Mouse (Mus musculus): ENCODE measurements around the gene Tacr2. TPM values are rescaled to one million over a fixed set of nuclear protein-coding genes. Genes with fewer than 3 reads are reported as not detected.

The Tacr2 gene
- polyA plus RNA-seq, 1 experiment from 2014 or later, result 0.32 TPM

DNA sequence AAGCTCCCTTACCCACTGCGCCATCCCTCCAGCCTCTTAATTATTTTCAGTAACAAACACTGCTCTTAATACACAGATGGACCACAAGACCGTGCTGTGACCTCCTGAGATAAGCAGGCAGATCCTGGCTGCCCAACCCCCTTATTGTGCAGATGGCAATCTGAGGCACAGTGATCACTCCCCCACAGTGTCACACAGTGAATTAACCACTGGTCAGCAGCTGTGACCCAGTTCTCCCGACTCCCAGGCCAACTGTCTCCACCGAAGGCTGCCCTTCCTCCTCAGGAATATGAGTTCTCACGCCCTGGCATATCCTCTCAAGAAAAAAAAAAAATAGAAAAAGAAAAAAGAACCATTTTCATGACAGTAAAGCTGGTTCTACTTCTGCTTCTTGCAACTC, 35.6 kb upstream of the Tacr2 start:
- peaks cover 9% of the 10 kb centered on the region for H3K4me1 ChIP-seq (ENCODE audit: insufficient read depth, low read depth, low read length)
- peak overlapping the region; percentile 69 for H3K27ac ChIP-seq (ENCODE audit: low read length)
- DNase-seq (ENCODE audit: low spot score) (peak; percentile 48), ATAC-seq (peak; percentile 55)
- 25% methylated on average over 5 of the region's 5 CpGs for WGBS
- no peak for TF ChIP-seq EP300 (IDR thresholded peaks at IDR 0.05)
- TF ChIP-seq CTCF (IDR thresholded peaks at IDR 0.05), result peak; percentile 22
- no peak overlapping the region for H3K9ac ChIP-seq (replicated peaks; ENCODE audit: low read depth)
- no peaks in the 10 kb centered on the region for H3K36me3 ChIP-seq (ENCODE audit: insufficient read depth, low read length)
- no peaks in the 10 kb centered on the region for H3K9me3 ChIP-seq (ENCODE audit: low read length)
- H3K4me3 ChIP-seq (ENCODE audit: low read depth, low read length), result no peak overlapping the region
- H3K4me2 ChIP-seq (replicated peaks; ENCODE audit: low read depth, low read length), result no peak overlapping the region; the same call in 1 of the 2 replicates
- H3K27me3 ChIP-seq (replicated peaks; ENCODE audit: insufficient read depth, low read length), result no peaks in the 10 kb centered on the region

DNA sequence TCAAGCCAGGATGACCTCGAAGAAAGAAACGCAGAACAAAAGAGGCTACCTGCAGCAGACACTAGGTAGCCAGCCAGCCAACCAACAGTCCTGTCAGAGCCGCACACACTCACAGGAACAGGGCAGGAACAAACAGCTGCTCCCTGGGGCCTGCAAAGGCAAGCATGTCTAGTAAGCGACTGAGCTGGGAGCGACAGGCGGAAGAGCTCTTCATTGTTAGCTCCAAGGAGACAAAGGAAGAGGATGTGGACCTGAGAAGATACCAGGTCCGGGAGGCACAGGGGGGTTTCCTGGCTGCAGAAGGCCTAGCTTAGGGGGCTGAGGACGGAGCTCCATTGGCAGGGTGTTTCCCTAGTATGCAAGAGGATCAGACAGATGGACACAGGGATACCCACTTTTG, 35.0 kb upstream of the Tacr2 start:
- peak; percentile 69 for ATAC-seq
- H3K9ac ChIP-seq (replicated peaks; ENCODE audit: low read depth), result no peak overlapping the region
- H3K4me2 ChIP-seq (replicated peaks; ENCODE audit: low read depth, low read length), result no peak overlapping the region
- H3K36me3 ChIP-seq (ENCODE audit: insufficient read depth, low read length), result no peaks in the 10 kb centered on the region
- DNase-seq (ENCODE audit: low spot score), result peak; percentile 58
- no peaks in the 10 kb centered on the region for H3K9me3 ChIP-seq (ENCODE audit: low read length)
- TF ChIP-seq CTCF (IDR thresholded peaks at IDR 0.05) (no peak), EP300 (IDR thresholded peaks at IDR 0.05) (peak; percentile 78)
- H3K27me3 ChIP-seq (replicated peaks; ENCODE audit: insufficient read depth, low read length), result no peaks in the 10 kb centered on the region
- peak overlapping the region; percentile 69 for H3K27ac ChIP-seq (ENCODE audit: low read length)
- H3K4me3 ChIP-seq (ENCODE audit: low read depth, low read length), result no peak overlapping the region
- H3K4me1 ChIP-seq (ENCODE audit: insufficient read depth, low read depth, low read length), result peaks cover 9% of the 10 kb centered on the region
- WGBS, result 53% methylated on average over 8 of the region's 8 CpGs

DNA sequence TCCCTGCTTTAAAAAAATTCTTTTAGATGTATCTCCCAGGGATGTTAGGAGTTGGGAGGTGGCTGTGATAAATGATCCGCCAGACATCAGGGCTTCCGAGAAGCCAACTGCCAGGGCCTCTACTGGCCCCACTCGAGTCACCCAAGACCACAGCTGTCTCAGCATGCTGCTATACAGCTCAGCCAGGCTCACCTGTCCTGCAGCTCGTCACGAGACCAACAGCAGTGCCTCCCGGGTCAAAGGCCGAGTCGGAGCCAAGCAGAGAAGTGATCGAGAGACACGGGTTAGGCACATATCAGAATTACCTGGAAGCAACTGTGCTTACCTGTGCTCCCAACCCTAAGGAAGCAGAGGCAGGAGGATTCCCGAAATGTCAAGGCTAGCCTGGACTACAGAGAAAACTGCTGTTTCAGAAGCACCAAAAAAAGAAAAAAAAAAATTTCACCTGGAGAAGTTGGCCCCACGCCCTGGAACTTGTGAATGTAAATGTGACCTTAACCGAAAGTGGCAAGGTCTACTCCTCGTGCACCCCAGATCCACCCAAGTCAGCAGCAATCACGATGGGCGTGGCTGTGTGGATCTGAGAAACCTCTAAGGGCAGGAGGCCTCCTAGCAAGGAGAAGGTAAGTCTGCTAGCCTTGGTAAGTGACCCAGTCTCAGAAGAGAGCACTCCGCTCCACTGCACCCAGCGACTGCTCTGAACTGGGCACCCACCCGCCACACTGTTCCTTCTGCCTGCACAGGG, 34.0 kb upstream of the Tacr2 start:
- ATAC-seq (no peak), DNase-seq (ENCODE audit: low spot score) (no peak)
- Histone ChIP-seq H3K4me2 (replicated peaks; ENCODE audit: low read depth, low read length) (no peak overlapping the region), H3K9me3 (ENCODE audit: low read length) (no peaks in the 10 kb centered on the region), H3K27ac (ENCODE audit: low read length) (peak overlapping the region; percentile 58), H3K36me3 (ENCODE audit: insufficient read depth, low read length) (no peaks in the 10 kb centered on the region), H3K27me3 (replicated peaks; ENCODE audit: insufficient read depth, low read length) (no peaks in the 10 kb centered on the region), H3K4me1 (ENCODE audit: insufficient read depth, low read depth, low read length) (peaks cover 9% of the 10 kb centered on the region), H3K9ac (replicated peaks; ENCODE audit: low read depth) (no peak overlapping the region), H3K4me3 (ENCODE audit: low read depth, low read length) (no peak overlapping the region)
- WGBS, result 71% methylated on average over 19 of the region's 19 CpGs
- TF ChIP-seq EP300 (IDR thresholded peaks at IDR 0.05) (no peak), CTCF (IDR thresholded peaks at IDR 0.05) (no peak)

DNA sequence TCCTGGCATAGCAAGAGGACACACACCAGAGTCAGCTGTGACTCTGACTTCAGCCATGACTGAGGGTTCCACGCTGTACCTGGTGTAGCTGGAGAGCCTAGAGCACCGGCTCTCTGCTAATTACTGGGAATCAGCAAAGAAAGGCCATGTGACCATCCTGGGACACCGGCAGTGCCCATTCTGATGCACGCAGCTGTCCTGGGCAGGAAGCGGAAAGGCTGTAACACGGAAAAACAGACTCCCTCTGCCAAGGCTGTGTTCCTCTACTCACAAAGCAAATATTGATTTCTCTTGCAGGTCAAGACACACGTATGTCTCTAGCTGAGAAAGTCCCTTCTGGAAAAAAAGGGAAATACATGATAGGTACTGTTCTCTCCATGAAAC, 33.5 kb upstream of the Tacr2 start:
- Histone ChIP-seq H3K36me3 (ENCODE audit: insufficient read depth, low read length) (no peaks in the 10 kb centered on the region), H3K9ac (replicated peaks; ENCODE audit: low read depth) (no peak overlapping the region), H3K4me3 (ENCODE audit: low read depth, low read length) (no peak overlapping the region), H3K4me2 (replicated peaks; ENCODE audit: low read depth, low read length) (no peak overlapping the region), H3K27ac (ENCODE audit: low read length) (peak overlapping the region; percentile 58), H3K9me3 (ENCODE audit: low read length) (no peaks in the 10 kb centered on the region), H3K4me1 (ENCODE audit: insufficient read depth, low read depth, low read length) (peaks cover 9% of the 10 kb centered on the region), H3K27me3 (replicated peaks; ENCODE audit: insufficient read depth, low read length) (no peaks in the 10 kb centered on the region)
- 40% methylated on average over 7 of the region's 7 CpGs for WGBS
- ATAC-seq (no peak), DNase-seq (ENCODE audit: low spot score) (peak; percentile 63)
- TF ChIP-seq EP300 (IDR thresholded peaks at IDR 0.05) (0 out of 2 replicates have a peak, but pooled peaks have one; percentile 19), CTCF (IDR thresholded peaks at IDR 0.05) (no peak)

DNA sequence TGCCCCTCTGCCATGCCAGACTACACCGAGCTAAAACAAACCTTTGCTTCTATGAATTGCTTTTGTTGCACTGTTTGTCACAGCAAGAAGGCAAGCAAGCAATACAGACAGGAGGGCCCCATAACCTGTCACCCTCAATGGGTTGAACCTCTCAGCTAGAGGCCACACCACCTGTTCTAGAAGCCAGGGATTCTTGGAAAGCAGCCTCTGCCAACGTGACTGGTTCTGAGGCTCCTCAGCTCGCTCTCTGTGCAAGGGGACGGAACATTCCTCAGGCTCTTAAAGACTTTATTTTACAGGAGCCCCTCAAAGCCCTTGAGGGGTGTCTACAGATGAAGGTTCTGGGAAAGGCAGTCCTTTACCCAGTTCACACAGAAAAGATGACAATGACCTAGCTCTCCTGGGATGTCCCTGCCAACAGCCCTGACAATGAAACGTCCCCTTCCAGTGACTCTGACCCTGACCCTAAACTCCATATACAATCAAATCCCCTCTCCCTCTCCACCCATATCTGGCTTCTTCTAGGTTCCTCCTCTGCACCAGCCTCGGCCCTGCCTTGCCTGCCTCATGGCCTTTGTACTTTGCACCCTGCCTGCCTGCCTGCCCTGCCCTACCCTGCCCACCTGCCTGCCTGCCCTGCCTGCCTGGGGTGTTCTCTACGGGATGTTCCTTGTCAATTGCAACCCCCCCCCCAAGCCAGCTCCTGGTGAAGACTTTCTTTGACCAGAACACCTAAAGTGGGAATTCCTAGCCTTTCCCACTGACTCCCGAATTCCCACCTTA, 31.3 kb upstream of the Tacr2 start:
- ATAC-seq, result peak; percentile 4; the same call in 1 of the 2 replicates

DNA sequence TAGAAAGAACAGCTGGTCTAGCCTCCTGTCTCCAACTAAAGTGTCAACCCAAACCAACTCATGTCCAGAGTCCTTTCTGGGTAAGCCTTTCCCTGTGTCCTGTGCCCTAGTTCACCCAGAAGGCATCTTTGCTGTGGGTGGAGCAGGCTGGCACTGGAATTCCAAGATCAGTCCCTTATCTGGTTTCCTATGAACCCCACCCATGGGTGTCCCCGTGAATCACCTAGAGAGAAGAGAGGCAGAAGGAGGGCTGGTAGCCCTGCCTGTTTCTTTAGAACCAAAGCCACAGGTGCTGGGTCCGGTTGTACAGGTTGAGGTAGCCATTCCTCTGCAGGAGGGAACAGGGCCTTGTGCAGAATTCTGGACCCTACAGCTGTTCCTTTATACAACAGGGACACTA, 30.6 kb upstream of the Tacr2 start:
- Histone ChIP-seq H3K27ac (ENCODE audit: low read length) (peak overlapping the region; percentile 86), H3K4me2 (replicated peaks; ENCODE audit: low read depth, low read length) (no peak overlapping the region), H3K27me3 (replicated peaks; ENCODE audit: insufficient read depth, low read length) (no peaks in the 10 kb centered on the region), H3K4me3 (ENCODE audit: low read depth, low read length) (no peak overlapping the region), H3K9me3 (ENCODE audit: low read length) (no peaks in the 10 kb centered on the region), H3K4me1 (ENCODE audit: insufficient read depth, low read depth, low read length) (peaks cover 15% of the 10 kb centered on the region), H3K36me3 (ENCODE audit: insufficient read depth, low read length) (no peaks in the 10 kb centered on the region), H3K9ac (replicated peaks; ENCODE audit: low read depth) (no peak overlapping the region)
- DNase-seq (ENCODE audit: low spot score) (peak; percentile 70), ATAC-seq (peak; percentile 35)
- TF ChIP-seq EP300 (IDR thresholded peaks at IDR 0.05), result peak; percentile 88
- 0 out of 2 replicates have a peak, but pooled peaks have one; percentile 15 for TF ChIP-seq CTCF (IDR thresholded peaks at IDR 0.05)
- WGBS, result 38% methylated on average over 2 of the region's 2 CpGs

More for the DNA sequence above, 31.3 kb upstream of the Tacr2 start:
- no peak overlapping the region for H3K9ac ChIP-seq (replicated peaks; ENCODE audit: low read depth)
- WGBS, result 40% methylated on average over 8 of the region's 8 CpGs
- peaks cover 16% of the 10 kb centered on the region for H3K4me1 ChIP-seq (ENCODE audit: insufficient read depth, low read depth, low read length)
- H3K4me3 ChIP-seq (ENCODE audit: low read depth, low read length), result no peak overlapping the region
- TF ChIP-seq EP300 (IDR thresholded peaks at IDR 0.05), result no peak
- no peak for TF ChIP-seq CTCF (IDR thresholded peaks at IDR 0.05)
- H3K36me3 ChIP-seq (ENCODE audit: insufficient read depth, low read length), result no peaks in the 10 kb centered on the region
- peak overlapping the region; percentile 86 for H3K27ac ChIP-seq (ENCODE audit: low read length)
- no peak overlapping the region for H3K4me2 ChIP-seq (replicated peaks; ENCODE audit: low read depth, low read length)
- peak; percentile 60 for DNase-seq (ENCODE audit: low spot score)
- H3K9me3 ChIP-seq (ENCODE audit: low read length), result no peaks in the 10 kb centered on the region
- no peaks in the 10 kb centered on the region for H3K27me3 ChIP-seq (replicated peaks; ENCODE audit: insufficient read depth, low read length)

All from lung, postnatal 0 days (tissue).